In genomic region chr5:139826357-139827055, GRCm38 (mm10) we compare ENCODE assay signal across 8 mouse cellular contexts. TPM values are rescaled to one million over a fixed set of nuclear protein-coding genes. Genes with fewer than 3 reads are reported as not detected.
DNase-seq lines count a peak whose midpoint lies in the region; ATAC-seq lines count a peak whose summit lies in the region.

Gm26938 (minus strand) TSS chr5:139826407.
Psmg3 (minus strand) TSS chr5:139826885.

- peak within 1 kb of the TSS; percentile 80 for H3K9ac ChIP-seq in hindbrain, embryonic 13.5 days

- peak within 1 kb of the TSS; percentile 83 for H3K27ac ChIP-seq in hindbrain, embryonic 13.5 days

- peak within 1 kb of the TSS; percentile 94 for H3K4me2 ChIP-seq in hindbrain, embryonic 13.5 days

- H3K36me3 ChIP-seq in hindbrain, embryonic 13.5 days: peaks cover 29% of the 10 kb centered on the region

- ATAC-seq in hindbrain, embryonic 13.5 days (ENCODE audit: low FRiP score): peak; percentile 86

- H3K9me3 ChIP-seq in hindbrain, embryonic 13.5 days: no peaks in the 10 kb centered on the region

- H3K4me3 ChIP-seq in hindbrain, embryonic 13.5 days: peak within 1 kb of the TSS; percentile 69

- peaks cover 21% of the 10 kb centered on the region for H3K4me1 ChIP-seq in hindbrain, embryonic 13.5 days (replicated peaks)

- WGBS in hindbrain, embryonic 13.5 days: under 1% methylated on average over 43 of the region's 43 CpGs

- peak; percentile 91 for DNase-seq in R1 (ENCODE audit: low read depth, low spot score)
- peak; percentile 94 to 97 for DNase-seq in cerebellum, postnatal 14 days
- peak; percentile 76 to 84 for DNase-seq in frontal cortex, postnatal 14 days (ENCODE audit: low spot score in 2 of 2)
- peak; percentile 92 to 93 for DNase-seq in layer of hippocampus, postnatal 25 days (ENCODE audit: extremely low spot score in 1 of 2, low spot score in 1 of 2)
- DNase-seq in lung, postnatal 14 days: peak; percentile 88
- DNase-seq in ovary, postnatal 36 days (ENCODE audit: low spot score): peak; percentile 89
- DNase-seq in thymus, postnatal 14 days: peak; percentile 88

- H3K27me3 ChIP-seq in hindbrain, embryonic 13.5 days: 0 out of 2 replicates have a peak, but pooled peaks cover 4% of the 10 kb centered on the region

RNA-seq across cellular contexts. Expression of gene Gm26938, which starts in this region (rescaled TPM):
- not detected in 2 replicates for polyA plus RNA-seq in hindbrain, embryonic 13.5 days (2015; fragmentation: Nextera tagmentation; extraction: Ambion mirVana)
- not detected for total RNA-seq in layer of hippocampus, postnatal 25 days (2021)

RNA-seq across cellular contexts. Expression of gene Psmg3, which starts in this region (rescaled TPM):
- 73.5 and 78.7 TPM in 2 replicates for polyA plus RNA-seq in hindbrain, embryonic 13.5 days (2015; fragmentation: Nextera tagmentation; extraction: Ambion mirVana)
- total RNA-seq in layer of hippocampus, postnatal 25 days (2021): 10 to 100 TPM; 20.5 TPM

Comparison
In these comparisons a context has a peak if more than half of its experiments do, and no peak if none do; other contexts are left out.
1. Peak in every context shown above with its lines: DNase-seq, ATAC-seq, H3K4me3 ChIP-seq and H3K27ac ChIP-seq.